Mouse (Mus musculus) kidney, adult 2 months (tissue): ENCODE data around the gene Tspan1. TPM values are rescaled to one million over a fixed set of nuclear protein-coding genes. Genes with fewer than 3 reads are reported as not detected.

Experiments
- DNase-seq: peaks from one replicate; pipeline ENCODE4 v3.0.0; 2021
- H3K27ac ChIP-seq: fragments of 200-500 bp; 2 replicates; pipeline ENCODE4 v1.5.1; 2012; ENCODE audit warnings: low read depth, low read length, control low read depth, inconsistent platforms; ENCODE audit not compliant: insufficient read depth
- H3K27me3 ChIP-seq: fragments of 200-500 bp; replicated peaks from 2 replicates; pipeline ENCODE4 v1.6.1; 2012; ENCODE audit warnings: mild to moderate bottlenecking, moderate library complexity, low read length, inconsistent platforms; ENCODE audit not compliant: control insufficient read depth, insufficient read depth
- H3K36me3 ChIP-seq: fragments of 200-500 bp; 2 replicates; pipeline ENCODE4 v1.6.1; 2012; ENCODE audit warnings: mild to moderate bottlenecking, moderate library complexity, low read length, inconsistent platforms; ENCODE audit not compliant: control insufficient read depth, insufficient read depth
- H3K4me1 ChIP-seq: fragments of 200-500 bp; 2 replicates; pipeline ENCODE4 v1.6.1; 2011; ENCODE audit warnings: low read length; ENCODE audit not compliant: control insufficient read depth, insufficient read depth
- H3K4me3 ChIP-seq: fragments of 200-500 bp; 2 replicates; pipeline ENCODE4 v1.5.1; 2011; ENCODE audit warnings: mild to moderate bottlenecking, low read depth, low read length, control low read depth; ENCODE audit not compliant: insufficient read depth
- CTCF ChIP-seq: fragments of 200-500 bp; conservative IDR thresholded peaks from 2 replicates; pipeline ENCODE4 v1.5.1; 2011; ENCODE audit warnings: low read depth, mild to moderate bottlenecking, control low read depth, low read length, moderate library complexity, mixed read lengths; ENCODE audit not compliant: insufficient read depth, insufficient read length
- POLR2A ChIP-seq: fragments of 200-500 bp; IDR thresholded peaks from one replicate; pipeline ENCODE4 v1.6.1; 2011; ENCODE audit warnings: low read depth, low read length, control low read depth
- WGBS: fragments of 180-500 bp; shearing (Covaris S2); methylation state at CpG from one replicate; pipeline ENCODE4 v1.1.7; 2018; 5-methylcytosine and 5-hydroxymethylcytosine counted together
- polyA plus RNA-seq: library from polyadenylated mRNA; depleted of rRNA; stranded (reverse); fragments of >200 nt; gene quantifications from 2 replicates; pipeline ENCODE4 v1.2.3, GENCODE M21; 2012

The Tspan1 gene
- polyA plus RNA-seq, 1 experiment = 44.0 TPM

DNA sequence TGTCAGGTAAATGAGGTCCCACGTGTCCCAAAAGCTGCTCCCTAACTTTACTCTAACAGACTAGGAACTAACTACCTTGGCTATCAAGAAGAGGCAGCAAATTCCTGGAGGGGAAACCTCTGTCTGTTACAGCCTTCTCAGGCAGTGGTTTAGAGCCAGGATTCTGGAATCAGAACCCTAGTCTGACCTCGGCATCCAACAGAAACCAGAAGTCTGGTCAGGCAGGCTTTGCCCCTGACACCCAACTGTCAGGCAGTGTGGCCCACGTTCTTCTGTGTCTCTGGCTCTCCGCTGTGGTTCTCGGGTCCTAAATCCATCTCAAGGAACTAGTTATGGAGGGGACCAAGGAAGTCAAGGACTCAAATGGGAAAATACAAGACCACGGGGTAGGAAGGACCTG, 16.2 kb downstream of the Tspan1 start, which contains the start of gene Lurap1:
TSS of gene Lurap1 (minus strand) at position 101 of the 400 bp plus-strand sequence.
- DNase-seq = no peak
- Histone ChIP-seq H3K4me1 (peaks cover 6% of the 10 kb centered on the region; the same call in 1 of the 2 replicates), H3K36me3 (no peaks in the 10 kb centered on the region; the same call in 1 of the 2 replicates), H3K4me3 (peak within 1 kb of the TSS; percentile 79), H3K27me3 (no peaks in the 10 kb centered on the region), H3K27ac (peak within 1 kb of the TSS; percentile 95)
- TF ChIP-seq CTCF (no peak), POLR2A (no peak)
- 57% methylated on average over 6 of the region's 6 CpGs for WGBS

DNA sequence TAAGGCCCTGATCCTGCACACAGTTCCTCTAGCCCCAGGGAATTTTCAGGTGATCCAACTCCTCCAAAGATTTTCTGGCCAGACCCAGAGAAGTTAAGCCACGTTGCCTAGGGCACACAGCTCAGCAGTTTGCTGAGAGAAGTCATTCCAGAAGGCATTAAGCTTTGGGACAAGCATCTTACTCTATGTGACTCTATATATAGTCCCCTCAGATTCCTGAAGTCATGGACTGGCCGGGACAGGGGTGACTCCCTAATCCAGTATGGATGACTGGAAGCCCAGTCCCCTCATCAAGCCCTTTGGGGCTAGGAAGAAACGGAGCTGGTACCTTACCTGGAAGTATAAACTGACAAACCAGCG, 16.6 kb downstream of the Tspan1 start:
- no peaks in the 10 kb centered on the region for H3K27me3 ChIP-seq
- peak overlapping the region; percentile 58 for H3K27ac ChIP-seq
- no peak for DNase-seq
- peak overlapping the region; percentile 79 for H3K4me3 ChIP-seq
- H3K4me1 ChIP-seq = peaks cover 6% of the 10 kb centered on the region; the same call in 1 of the 2 replicates
- 6% methylated on average over 4 of the region's 4 CpGs for WGBS
- H3K36me3 ChIP-seq = no peaks in the 10 kb centered on the region
- TF ChIP-seq CTCF (no peak), POLR2A (no peak)

DNA sequence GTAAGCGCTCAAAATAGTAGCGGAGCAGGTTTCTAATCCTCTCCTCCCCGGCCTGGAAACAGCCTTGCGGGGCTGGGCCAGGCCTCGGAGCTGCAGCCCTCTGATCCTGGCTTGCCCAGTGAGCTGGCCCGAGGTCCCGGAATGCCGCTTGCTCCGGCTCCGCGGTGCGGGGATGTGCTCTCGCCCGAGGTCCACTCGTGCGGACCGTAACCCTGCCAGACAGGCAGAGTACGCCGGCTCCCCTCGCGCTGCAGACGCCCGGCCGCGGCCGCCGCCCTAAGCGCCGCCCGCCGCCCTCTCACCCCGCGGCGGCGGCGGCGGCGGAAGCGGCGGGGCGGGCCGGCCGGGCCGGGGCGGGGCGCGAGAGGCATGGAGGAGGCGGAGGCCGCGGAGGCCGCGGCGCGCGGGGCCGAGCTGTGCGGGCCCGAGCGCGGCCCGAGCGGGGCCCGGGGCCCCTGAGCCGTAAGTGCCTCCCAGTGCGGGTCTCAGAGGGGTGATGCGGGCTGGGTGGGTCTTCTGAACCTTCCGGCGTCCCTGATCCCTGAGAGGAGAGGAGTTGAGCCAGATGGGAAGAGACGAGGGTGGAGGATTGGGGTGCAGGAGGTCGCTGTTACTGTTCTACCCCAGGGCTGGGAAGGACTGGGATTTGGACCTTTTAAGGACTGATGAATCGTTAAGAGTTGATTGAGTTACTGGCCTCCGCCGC, 17.1 kb downstream of the Tspan1 start:
- peak overlapping the region; percentile 95 for H3K27ac ChIP-seq
- under 1% methylated on average over 70 of the region's 73 CpGs for WGBS

DNA sequence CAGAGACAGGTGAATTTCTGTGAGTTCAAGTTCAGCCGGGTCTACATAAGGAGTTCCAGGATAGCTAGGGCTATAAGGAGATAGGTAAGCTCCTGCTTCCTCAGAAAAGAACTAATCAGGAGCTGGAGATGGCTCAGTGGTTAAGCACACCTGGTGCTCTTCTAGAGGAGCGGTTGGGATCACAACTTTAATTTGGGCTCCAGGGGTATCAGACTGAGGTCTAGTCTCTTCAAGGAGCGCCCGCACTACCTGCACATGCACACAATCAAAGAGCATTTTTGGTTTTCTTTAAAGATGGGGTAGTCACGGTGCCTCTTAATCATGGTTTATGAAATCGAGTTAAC, 17.6 kb downstream of the Tspan1 start:
- Histone ChIP-seq H3K27me3 (no peaks in the 10 kb centered on the region), H3K27ac (peak overlapping the region; percentile 95), H3K36me3 (no peaks in the 10 kb centered on the region), H3K4me3 (peak overlapping the region; percentile 71), H3K4me1 (peaks cover 6% of the 10 kb centered on the region; the same call in 1 of the 2 replicates)
- no peak for DNase-seq
- TF ChIP-seq CTCF = no peak
- TF ChIP-seq POLR2A = no peak
- WGBS = 25% methylated on average over 6 of the region's 6 CpGs

More for the DNA sequence above, 17.1 kb downstream of the Tspan1 start:
- H3K4me3 ChIP-seq = peak overlapping the region; percentile 79
- H3K4me1 ChIP-seq = peaks cover 6% of the 10 kb centered on the region; the same call in 1 of the 2 replicates
- TF ChIP-seq POLR2A = peak; percentile 52
- TF ChIP-seq CTCF = no peak
- peak; percentile 72 for DNase-seq
- no peaks in the 10 kb centered on the region for H3K27me3 ChIP-seq
- H3K36me3 ChIP-seq = no peaks in the 10 kb centered on the region

DNA sequence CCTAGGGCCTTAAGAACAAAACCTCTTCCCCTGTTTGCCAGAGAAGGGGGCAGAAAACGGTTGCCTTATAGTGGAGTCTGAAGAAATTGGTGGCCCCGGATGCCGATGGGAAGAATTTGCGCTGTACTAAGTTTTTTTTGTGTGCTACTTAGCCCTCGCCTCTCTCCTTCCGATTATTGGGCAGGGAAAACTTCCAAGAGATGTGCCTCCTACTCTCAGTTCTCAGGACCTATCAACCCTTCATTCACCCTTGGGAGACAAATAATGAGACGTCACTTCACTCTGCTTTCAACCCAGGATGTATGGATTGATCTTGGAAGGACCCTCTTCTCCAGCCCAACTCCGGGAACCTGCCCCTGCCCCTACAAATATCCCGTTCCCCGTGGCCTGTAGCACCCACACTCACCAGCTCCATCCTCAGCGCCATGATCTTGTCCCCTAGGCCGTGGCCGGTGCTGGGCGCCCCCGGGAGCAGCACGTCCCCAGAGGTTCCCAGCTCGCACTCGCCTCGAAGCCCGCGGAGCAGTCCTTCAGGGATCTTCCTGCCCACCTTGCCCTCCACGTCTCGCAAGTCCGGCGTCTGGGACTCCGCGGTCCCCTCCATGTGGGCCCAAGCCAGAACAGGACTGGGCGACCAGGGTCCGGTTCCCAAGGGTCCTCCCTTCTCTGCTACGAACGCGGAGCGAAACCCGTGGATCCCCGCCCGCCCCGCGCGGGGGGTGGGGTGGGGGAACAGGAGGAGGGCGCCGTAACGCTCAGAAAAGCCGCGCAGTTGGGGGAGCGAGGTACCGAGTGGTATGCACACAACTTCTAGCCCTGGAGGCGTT, 23.3 kb downstream of the Tspan1 start:
- Histone ChIP-seq H3K4me3 (peak overlapping the region; percentile 86), H3K4me1 (0 out of 2 replicates have a peak, but pooled peaks cover 3% of the 10 kb centered on the region), H3K27ac (peak overlapping the region; percentile 84), H3K36me3 (no peaks in the 10 kb centered on the region), H3K27me3 (no peaks in the 10 kb centered on the region)
- peak; percentile 74 for DNase-seq
- 2% methylated on average over 47 of the region's 47 CpGs for WGBS
- peak; percentile 11 for TF ChIP-seq POLR2A
- no peak for TF ChIP-seq CTCF

DNA sequence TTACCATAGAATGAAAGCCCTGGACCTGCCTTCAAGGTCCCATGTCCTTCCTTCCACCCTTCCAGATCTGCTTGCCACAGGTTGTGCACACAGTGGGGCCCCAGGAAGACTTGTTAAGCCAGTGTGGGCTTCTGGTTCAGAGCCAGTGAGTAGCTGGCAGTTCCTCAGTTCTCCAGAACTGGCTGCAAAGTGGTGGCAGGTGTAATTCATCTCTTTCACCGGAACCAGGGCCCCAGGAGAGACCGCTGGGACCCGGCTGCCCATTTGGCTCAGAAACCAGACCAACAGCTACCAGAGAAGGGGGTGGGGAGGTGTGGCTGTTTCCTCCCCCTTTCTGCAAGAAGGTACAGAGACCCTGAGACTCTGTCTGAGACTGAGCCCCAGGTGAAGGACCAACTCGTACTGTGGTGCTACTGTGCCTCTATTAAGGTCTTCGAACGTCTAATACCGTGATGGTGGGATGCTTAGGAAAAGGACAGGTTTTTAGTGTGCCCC, 24.0 kb downstream of the Tspan1 start:
- peak; percentile 64 for DNase-seq
- 0 out of 2 replicates have a peak, but pooled peaks cover 3% of the 10 kb centered on the region for H3K4me1 ChIP-seq
- WGBS = 21% methylated on average over 7 of the region's 7 CpGs
- H3K36me3 ChIP-seq = no peaks in the 10 kb centered on the region
- H3K27me3 ChIP-seq = no peaks in the 10 kb centered on the region
- TF ChIP-seq POLR2A (no peak), CTCF (no peak)
- peak overlapping the region; percentile 84 for H3K27ac ChIP-seq
- H3K4me3 ChIP-seq = peak overlapping the region; percentile 86

DNA sequence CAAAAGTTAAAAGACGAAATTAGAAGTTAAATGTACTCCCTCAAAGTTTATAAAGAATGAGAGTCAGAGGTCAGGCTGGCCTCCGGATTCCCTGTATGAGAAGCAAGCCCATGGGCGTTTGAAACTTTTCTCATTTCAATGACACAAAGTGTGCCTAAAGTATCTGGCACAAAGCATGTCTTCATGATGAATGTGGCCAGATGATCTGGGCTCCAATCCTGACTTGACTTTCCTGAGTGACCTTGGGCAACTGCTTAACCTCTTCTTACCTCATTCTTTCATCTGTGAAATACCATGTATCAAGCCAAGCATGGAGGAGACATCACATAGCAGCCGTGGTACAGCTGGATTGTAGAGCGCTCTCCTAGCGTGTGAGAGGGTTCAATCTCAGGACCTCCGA, 25.1 kb downstream of the Tspan1 start:
- Histone ChIP-seq H3K4me3 (peak overlapping the region; percentile 35; the same call in 1 of the 2 replicates), H3K4me1 (0 out of 2 replicates have a peak, but pooled peaks cover 3% of the 10 kb centered on the region), H3K36me3 (no peaks in the 10 kb centered on the region), H3K27ac (peak overlapping the region; percentile 81), H3K27me3 (no peaks in the 10 kb centered on the region)
- WGBS = 42% methylated on average over 7 of the region's 7 CpGs
- peak; percentile 45 for DNase-seq
- TF ChIP-seq CTCF (no peak), POLR2A (no peak)
